Mouse (Mus musculus) midbrain, embryonic 16.5 days (tissue): ENCODE data around the gene Atp5e. TPM values are rescaled to one million over a fixed set of nuclear protein-coding genes. Genes with fewer than 3 reads are reported as not detected.

Experiments
- ATAC-seq: fragments of 200-750 bp; cut with Nextera tagmentation; 2 replicates; pipeline ENCODE4 v1.8.0; 2017; ENCODE audit warnings: moderate TSS enrichment
- H3K27ac ChIP-seq: fragments of 300-500 bp; sonication (generic); 2 replicates; pipeline ENCODE4 v1.5.1; 2014; ENCODE audit warnings: mild to moderate bottlenecking, low read length, mixed read lengths
- H3K27me3 ChIP-seq: fragments of 300-500 bp; sonication (generic); 2 replicates; pipeline ENCODE4 v1.6.1; 2014; ENCODE audit warnings: low read depth, low read length, mixed read lengths; ENCODE audit not compliant: control insufficient read depth, insufficient read depth
- H3K36me3 ChIP-seq: fragments of 300-500 bp; sonication (generic); 2 replicates; pipeline ENCODE4 v1.6.1; 2014; ENCODE audit warnings: mild to moderate bottlenecking, low read length, moderate library complexity, mixed read lengths; ENCODE audit not compliant: control insufficient read depth, insufficient read depth
- H3K4me1 ChIP-seq: fragments of 300-500 bp; sonication (generic); 2 replicates; pipeline ENCODE4 v1.6.1; 2014; ENCODE audit warnings: mild to moderate bottlenecking, low read length, mixed read lengths; ENCODE audit not compliant: control insufficient read depth, insufficient read depth
- H3K4me2 ChIP-seq: fragments of 300-500 bp; sonication (generic); 2 replicates; pipeline ENCODE4 v1.6.1; 2014; ENCODE audit warnings: mild to moderate bottlenecking, low read length, mixed read lengths
- H3K4me3 ChIP-seq: fragments of 300-500 bp; sonication (generic); 2 replicates; pipeline ENCODE4 v1.5.1; 2014; ENCODE audit warnings: low read depth, mild to moderate bottlenecking, low read length, moderate library complexity, mixed read lengths
- H3K9ac ChIP-seq: fragments of 300-500 bp; sonication (generic); 2 replicates; pipeline ENCODE4 v1.6.1; 2014; ENCODE audit warnings: low read depth, low read length, mixed read lengths
- H3K9me3 ChIP-seq: fragments of 300-500 bp; sonication (generic); replicated peaks from 2 replicates; pipeline ENCODE4 v1.6.1; 2014; ENCODE audit warnings: mild to moderate bottlenecking, low read length, mixed read lengths; ENCODE audit not compliant: control insufficient read depth, poor library complexity, severe bottlenecking
- WGBS: fragments of 180-500 bp; shearing (Covaris S2); extraction: QIAGEN DNeasy Blood & Tissue Kit; methylation state at CpG from one replicate; pipeline ENCODE4 v1.1.7; 2014; 5-methylcytosine and 5-hydroxymethylcytosine counted together
- polyA plus RNA-seq: library from polyadenylated mRNA; unstranded; fragments of >200 nt; fragmentation: Nextera tagmentation; extraction: Ambion mirVana; gene quantifications from 2 replicates; pipeline ENCODE4 v1.2.1, GENCODE M21; 2015

The Atp5e gene
- 681 and 687 TPM in 2 replicates for polyA plus RNA-seq

- peak; percentile 100 for ATAC-seq
- peak within 1 kb of the TSS; percentile 87 for H3K9ac ChIP-seq
- H3K36me3 ChIP-seq, result peaks cover 18% of the 10 kb centered on the region
- 2% methylated on average over 48 of the region's 48 CpGs for WGBS
- no peaks in the 10 kb centered on the region for H3K9me3 ChIP-seq
- peaks cover 7% of the 10 kb centered on the region for H3K4me1 ChIP-seq
- H3K4me2 ChIP-seq, result peak within 1 kb of the TSS; percentile 70
- H3K4me3 ChIP-seq, result peak within 1 kb of the TSS; percentile 79
- H3K27ac ChIP-seq, result peak within 1 kb of the TSS; percentile 80
- H3K27me3 ChIP-seq, result no peaks in the 10 kb centered on the region
Observed at GRCm38 (mm10) chr2:174463789-174464523, at the start of gene Atp5e. Gene Atp5e, minus strand, starts transcription at chr2:174464105.

GRCm38 (mm10) chr2:174509825-174510224, 45.9 kb upstream of the Atp5e start:
- Histone ChIP-seq H3K27me3 (no peaks in the 10 kb centered on the region), H3K9ac (no peak overlapping the region), H3K4me2 (no peak overlapping the region), H3K4me3 (no peak overlapping the region), H3K9me3 (no peaks in the 10 kb centered on the region), H3K36me3 (no peaks in the 10 kb centered on the region), H3K27ac (no peak overlapping the region), H3K4me1 (no peaks in the 10 kb centered on the region)
- no peak for ATAC-seq
- 95% methylated on average over 8 of the region's 8 CpGs for WGBS

- ATAC-seq, result no peak
- Histone ChIP-seq H3K27me3 (no peaks in the 10 kb centered on the region), H3K4me2 (no peak overlapping the region), H3K36me3 (no peaks in the 10 kb centered on the region), H3K9ac (no peak overlapping the region), H3K4me1 (no peaks in the 10 kb centered on the region), H3K4me3 (no peak overlapping the region), H3K27ac (no peak overlapping the region), H3K9me3 (no peaks in the 10 kb centered on the region)
- WGBS, result 89% methylated on average over 4 of the region's 4 CpGs
Observed at GRCm38 (mm10) chr2:174507998-174508397, 44.1 kb upstream of the Atp5e start.

GRCm38 (mm10) chr2:174502831-174503460, 39.0 kb upstream of the Atp5e start:
- no peak overlapping the region for H3K9ac ChIP-seq
- peak overlapping the region; percentile 34; the same call in 1 of the 2 replicates for H3K27ac ChIP-seq
- H3K4me1 ChIP-seq, result 0 out of 2 replicates have a peak, but pooled peaks cover 2% of the 10 kb centered on the region
- no peaks in the 10 kb centered on the region for H3K9me3 ChIP-seq
- H3K36me3 ChIP-seq, result no peaks in the 10 kb centered on the region
- ATAC-seq, result peak; percentile 67; the same call in 1 of the 2 replicates
- no peak overlapping the region for H3K4me3 ChIP-seq
- H3K4me2 ChIP-seq, result peak overlapping the region; percentile 21; the same call in 1 of the 2 replicates
- H3K27me3 ChIP-seq, result no peaks in the 10 kb centered on the region
- 70% methylated on average over 25 of the region's 25 CpGs for WGBS

- ATAC-seq, result peak; percentile 54; the same call in 1 of the 2 replicates
- Histone ChIP-seq H3K36me3 (no peaks in the 10 kb centered on the region), H3K4me2 (no peak overlapping the region), H3K9ac (no peak overlapping the region), H3K9me3 (no peaks in the 10 kb centered on the region), H3K4me1 (0 out of 2 replicates have a peak, but pooled peaks cover 2% of the 10 kb centered on the region), H3K4me3 (no peak overlapping the region), H3K27ac (no peak overlapping the region), H3K27me3 (no peaks in the 10 kb centered on the region)
- WGBS, result 54% methylated on average over 5 of the region's 5 CpGs
Observed at GRCm38 (mm10) chr2:174502321-174502720, 38.4 kb upstream of the Atp5e start.

GRCm38 (mm10) chr2:174501517-174501916, 37.6 kb upstream of the Atp5e start:
- Histone ChIP-seq H3K36me3 (no peaks in the 10 kb centered on the region), H3K4me1 (0 out of 2 replicates have a peak, but pooled peaks cover 2% of the 10 kb centered on the region), H3K4me2 (no peak overlapping the region), H3K27ac (no peak overlapping the region), H3K27me3 (no peaks in the 10 kb centered on the region), H3K9me3 (no peaks in the 10 kb centered on the region), H3K4me3 (no peak overlapping the region), H3K9ac (no peak overlapping the region)
- ATAC-seq, result peak; percentile 56; the same call in 1 of the 2 replicates
- WGBS, result 62% methylated on average over 8 of the region's 8 CpGs

GRCm38 (mm10) chr2:174500814-174501503, 37.1 kb upstream of the Atp5e start:
- no peak overlapping the region for H3K27ac ChIP-seq
- no peak overlapping the region for H3K4me2 ChIP-seq
- ATAC-seq, result peak; percentile 79
- WGBS, result 63% methylated on average over 14 of the region's 14 CpGs
- H3K9ac ChIP-seq, result no peak overlapping the region
- H3K4me1 ChIP-seq, result 0 out of 2 replicates have a peak, but pooled peaks cover 2% of the 10 kb centered on the region
- no peaks in the 10 kb centered on the region for H3K9me3 ChIP-seq
- H3K36me3 ChIP-seq, result no peaks in the 10 kb centered on the region
- H3K27me3 ChIP-seq, result no peaks in the 10 kb centered on the region
- no peak overlapping the region for H3K4me3 ChIP-seq

GRCm38 (mm10) chr2:174492858-174493257, 29.0 kb upstream of the Atp5e start:
- Histone ChIP-seq H3K4me3 (no peak overlapping the region), H3K36me3 (no peaks in the 10 kb centered on the region), H3K9ac (no peak overlapping the region), H3K4me2 (no peak overlapping the region), H3K9me3 (peaks cover 3% of the 10 kb centered on the region; the same call in 1 of the 2 replicates), H3K27me3 (no peaks in the 10 kb centered on the region), H3K27ac (no peak overlapping the region), H3K4me1 (no peaks in the 10 kb centered on the region)
- no peak for ATAC-seq
- 74% methylated on average over 2 of the region's 2 CpGs for WGBS
